Mouse (Mus musculus): ENCODE data around the gene Gm13279. TPM values are rescaled to one million over a fixed set of nuclear protein-coding genes. Genes with fewer than 3 reads are reported as not detected.

Gm13279 gene
- not detected in 2 replicates for polyA plus RNA-seq (2021; fragmentation: Nextera tagmentation)
- long read RNA-seq, experiment 1, result 0 reads
- long read RNA-seq, experiment 2, result 0 reads

DNA sequence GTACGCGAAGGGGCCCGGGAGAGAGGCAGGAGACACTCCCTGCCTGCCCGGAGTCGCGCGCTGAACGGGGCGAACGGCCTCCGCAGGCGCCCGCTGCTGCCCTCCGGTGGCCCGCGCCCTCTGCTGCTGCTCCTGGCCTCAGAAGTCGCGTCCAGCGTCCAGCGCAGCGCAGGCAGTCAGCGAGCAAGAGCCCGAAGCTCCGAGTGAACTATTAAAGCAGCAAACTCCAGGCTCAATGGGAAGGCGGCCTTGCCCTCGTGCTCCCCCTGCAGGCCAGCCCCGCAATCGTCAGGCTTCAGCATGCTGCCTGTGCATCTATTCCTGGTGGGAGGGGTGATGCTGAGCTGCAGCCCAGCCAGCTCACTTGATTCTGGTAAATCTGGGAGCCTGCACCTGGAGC, at the start of gene Gm13279:
TSS of gene Gm13279 (plus strand) at position 301 of the 400 bp plus-strand sequence.

DNA sequence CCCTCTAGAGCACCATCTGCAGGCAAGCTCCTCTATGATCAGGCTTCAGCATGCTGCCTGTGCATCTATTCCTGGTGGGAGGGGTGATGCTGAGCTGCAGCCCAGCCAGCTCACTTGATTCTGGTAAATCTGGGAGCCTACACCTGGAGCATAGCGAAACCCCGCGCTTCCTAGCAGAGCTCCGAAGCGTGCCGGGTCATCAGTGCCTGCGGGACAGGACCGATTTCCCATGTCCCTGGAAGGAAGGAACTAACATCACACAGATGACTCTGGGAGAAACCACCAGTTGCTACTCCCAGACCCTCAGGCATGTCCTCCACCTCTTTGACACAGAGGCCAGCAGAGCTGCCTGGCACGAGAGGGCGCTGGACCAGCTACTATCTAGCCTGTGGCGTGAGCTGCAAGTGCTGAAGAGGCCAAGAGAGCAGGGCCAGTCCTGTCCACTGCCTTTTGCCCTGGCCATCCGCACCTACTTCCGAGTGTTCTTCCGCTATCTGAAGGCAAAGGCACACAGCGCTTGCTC, 42.3 kb upstream of the Gm13279 start, which contains the start of gene Gm13271:
TSS of gene Gm13271 (plus strand) at position 51 of the 523 bp plus-strand sequence.

DNA sequence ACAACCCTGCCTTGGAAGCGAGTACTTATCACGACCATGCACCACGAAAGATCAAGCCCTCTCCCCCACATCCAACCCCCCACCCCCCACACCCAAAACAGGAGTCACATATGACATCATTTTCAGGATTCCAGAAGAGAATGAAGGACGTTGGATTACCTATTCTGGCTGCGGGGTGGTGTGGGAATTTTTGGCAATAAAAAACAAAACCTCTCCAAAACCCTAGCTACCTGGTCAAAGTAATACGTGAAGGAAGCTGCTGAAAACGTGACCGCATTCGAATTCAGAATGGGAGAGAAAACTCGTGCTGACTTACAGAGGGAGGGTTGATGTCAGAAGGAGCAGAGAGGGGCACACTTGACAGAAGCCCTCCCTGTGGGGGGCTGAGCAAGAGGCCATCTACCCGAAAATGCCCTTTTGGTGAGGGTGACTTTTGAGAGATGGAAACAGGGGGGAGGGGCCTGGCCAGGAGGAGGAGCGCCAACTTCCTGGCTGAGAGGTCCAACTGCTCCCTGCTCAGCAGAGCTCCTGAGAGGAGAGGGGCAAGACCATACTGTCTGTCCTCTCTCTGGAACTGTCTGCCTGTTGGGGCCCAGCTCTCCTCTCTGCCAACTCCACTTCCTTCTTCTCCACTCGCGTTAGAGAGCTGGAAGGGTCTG, 37.5 kb upstream of the Gm13279 start, which contains the start of gene Gm13283:
TSS of gene Gm13283 (plus strand) at position 510 of the 659 bp plus-strand sequence.

DNA sequence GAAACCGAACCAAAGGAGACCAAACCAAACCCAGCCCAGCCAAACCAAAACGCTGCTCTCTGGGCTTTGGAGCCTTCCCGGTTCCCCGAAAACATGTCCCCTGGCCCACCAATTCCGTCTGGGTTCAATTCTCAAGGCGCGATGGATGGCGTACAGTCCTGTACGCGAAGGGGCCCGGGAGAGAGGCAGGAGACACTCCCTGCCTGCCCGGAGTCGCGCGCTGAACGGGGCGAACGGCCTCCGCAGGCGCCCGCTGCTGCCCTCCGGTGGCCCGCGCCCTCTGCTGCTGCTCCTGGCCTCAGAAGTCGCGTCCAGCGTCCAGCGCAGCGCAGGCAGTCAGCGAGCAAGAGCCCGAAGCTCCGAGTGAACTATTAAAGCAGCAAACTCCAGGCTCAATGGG, 23.7 kb upstream of the Gm13279 start, which contains the start of gene Gm13290:
TSS of gene Gm13290 (plus strand) at position 301 of the 400 bp plus-strand sequence.

DNA sequence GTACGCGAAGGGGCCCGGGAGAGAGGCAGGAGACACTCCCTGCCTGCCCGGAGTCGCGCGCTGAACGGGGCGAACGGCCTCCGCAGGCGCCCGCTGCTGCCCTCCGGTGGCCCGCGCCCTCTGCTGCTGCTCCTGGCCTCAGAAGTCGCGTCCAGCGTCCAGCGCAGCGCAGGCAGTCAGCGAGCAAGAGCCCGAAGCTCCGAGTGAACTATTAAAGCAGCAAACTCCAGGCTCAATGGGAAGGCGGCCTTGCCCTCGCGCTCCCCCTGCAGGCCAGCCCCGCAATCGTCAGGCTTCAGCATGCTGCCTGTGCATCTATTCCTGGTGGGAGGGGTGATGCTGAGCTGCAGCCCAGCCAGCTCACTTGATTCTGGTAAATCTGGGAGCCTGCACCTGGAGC, 20.6 kb upstream of the Gm13279 start, which contains the start of gene Gm13289:
TSS of gene Gm13289 (plus strand) at position 301 of the 400 bp plus-strand sequence.

DNA sequence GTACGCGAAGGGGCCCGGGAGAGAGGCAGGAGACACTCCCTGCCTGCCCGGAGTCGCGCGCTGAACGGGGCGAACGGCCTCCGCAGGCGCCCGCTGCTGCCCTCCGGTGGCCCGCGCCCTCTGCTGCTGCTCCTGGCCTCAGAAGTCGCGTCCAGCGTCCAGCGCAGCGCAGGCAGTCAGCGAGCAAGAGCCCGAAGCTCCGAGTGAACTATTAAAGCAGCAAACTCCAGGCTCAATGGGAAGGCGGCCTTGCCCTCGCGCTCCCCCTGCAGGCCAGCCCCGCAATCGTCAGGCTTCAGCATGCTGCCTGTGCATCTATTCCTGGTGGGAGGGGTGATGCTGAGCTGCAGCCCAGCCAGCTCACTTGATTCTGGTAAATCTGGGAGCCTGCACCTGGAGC, 17.6 kb upstream of the Gm13279 start, which contains the start of gene Gm13272:
TSS of gene Gm13272 (plus strand) at position 301 of the 400 bp plus-strand sequence.

DNA sequence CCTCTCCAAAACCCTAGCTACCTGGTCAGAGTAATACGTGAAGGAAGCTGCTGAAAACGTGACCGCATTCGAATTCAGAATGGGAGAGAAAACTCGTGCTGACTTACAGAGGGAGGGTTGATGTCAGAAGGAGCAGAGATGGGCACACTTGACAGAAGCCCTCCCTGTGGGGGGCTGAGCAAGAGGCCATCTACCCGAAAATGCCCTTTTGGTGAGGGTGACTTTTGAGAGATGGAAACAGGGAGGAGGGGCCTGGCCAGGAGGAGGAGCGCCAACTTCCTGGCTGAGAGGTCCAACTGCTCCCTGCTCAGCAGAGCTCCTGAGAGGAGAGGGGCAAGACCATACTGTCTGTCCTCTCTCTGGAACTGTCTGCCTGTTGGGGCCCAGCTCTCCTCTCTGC, 15.4 kb upstream of the Gm13279 start, which contains the start of gene Ifnz:
TSS of gene Ifnz (plus strand) at position 301 of the 400 bp plus-strand sequence.

DNA sequence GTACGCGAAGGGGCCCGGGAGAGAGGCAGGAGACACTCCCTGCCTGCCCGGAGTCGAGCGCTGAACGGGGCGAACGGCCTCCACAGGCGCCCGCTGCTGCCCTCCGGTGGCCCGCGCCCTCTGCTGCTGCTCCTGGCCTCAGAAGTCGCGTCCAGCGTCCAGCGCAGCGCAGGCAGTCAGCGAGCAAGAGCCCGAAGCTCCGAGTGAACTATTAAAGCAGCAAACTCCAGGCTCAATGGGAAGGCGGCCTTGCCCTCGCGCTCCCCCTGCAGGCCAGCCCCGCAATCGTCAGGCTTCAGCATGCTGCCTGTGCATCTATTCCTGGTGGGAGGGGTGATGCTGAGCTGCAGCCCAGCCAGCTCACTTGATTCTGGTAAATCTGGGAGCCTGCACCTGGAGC, 11.8 kb upstream of the Gm13279 start, which contains the start of gene Gm13276:
TSS of gene Gm13276 (plus strand) at position 301 of the 400 bp plus-strand sequence.

DNA sequence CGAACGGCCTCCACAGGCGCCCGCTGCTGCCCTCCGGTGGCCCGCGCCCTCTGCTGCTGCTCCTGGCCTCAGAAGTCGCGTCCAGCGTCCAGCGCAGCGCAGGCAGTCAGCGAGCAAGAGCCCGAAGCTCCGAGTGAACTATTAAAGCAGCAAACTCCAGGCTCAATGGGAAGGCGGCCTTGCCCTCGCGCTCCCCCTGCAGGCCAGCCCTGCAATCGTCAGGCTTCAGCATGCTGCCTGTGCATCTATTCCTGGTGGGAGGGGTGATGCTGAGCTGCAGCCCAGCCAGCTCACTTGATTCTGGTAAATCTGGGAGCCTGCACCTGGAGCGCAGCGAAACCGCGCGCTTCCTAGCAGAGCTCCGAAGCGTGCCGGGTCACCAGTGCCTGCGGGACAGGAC, 8.8 kb upstream of the Gm13279 start, which contains the start of gene Gm13277:
TSS of gene Gm13277 (plus strand) at position 231 of the 400 bp plus-strand sequence.

DNA sequence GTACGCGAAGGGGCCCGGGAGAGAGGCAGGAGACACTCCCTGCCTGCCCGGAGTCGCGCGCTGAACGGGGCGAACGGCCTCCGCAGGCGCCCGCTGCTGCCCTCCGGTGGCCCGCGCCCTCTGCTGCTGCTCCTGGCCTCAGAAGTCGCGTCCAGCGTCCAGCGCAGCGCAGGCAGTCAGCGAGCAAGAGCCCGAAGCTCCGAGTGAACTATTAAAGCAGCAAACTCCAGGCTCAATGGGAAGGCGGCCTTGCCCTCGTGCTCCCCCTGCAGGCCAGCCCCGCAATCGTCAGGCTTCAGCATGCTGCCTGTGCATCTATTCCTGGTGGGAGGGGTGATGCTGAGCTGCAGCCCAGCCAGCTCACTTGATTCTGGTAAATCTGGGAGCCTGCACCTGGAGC, 5.9 kb upstream of the Gm13279 start, which contains the start of gene Gm13278:
TSS of gene Gm13278 (plus strand) at position 301 of the 400 bp plus-strand sequence.

DNA sequence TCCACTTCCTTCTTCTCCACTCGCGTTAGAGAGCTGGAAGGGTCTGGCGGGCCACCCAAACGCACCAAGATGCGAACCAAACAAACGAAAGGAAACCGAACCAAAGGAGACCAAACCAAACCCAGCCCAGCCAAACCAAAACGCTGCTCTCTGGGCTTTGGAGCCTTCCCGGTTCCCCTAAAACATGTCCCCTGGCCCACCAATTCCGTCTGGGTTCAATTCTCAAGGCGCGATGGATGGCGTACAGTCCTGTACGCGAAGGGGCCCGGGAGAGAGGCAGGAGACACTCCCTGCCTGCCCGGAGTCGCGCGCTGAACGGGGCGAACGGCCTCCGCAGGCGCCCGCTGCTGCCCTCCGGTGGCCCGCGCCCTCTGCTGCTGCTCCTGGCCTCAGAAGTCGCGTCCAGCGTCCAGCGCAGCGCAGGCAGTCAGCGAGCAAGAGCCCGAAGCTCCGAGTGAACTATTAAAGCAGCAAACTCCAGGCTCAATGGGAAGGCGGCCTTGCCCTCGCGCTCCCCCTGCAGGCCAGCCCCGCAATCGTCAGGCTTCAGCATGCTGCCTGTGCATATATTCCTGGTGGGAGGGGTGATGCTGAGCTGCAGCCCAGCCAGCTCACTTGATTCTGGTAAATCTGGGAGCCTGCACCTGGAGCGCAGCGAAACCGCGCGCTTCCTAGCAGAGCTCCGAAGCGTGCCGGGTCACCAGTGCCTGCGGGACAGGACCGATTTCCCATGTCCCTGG, 3.1 kb upstream of the Gm13279 start, which contains the start of gene Gm13275:
TSS of gene Gm13275 (plus strand) at position 552 of the 740 bp plus-strand sequence.

DNA sequence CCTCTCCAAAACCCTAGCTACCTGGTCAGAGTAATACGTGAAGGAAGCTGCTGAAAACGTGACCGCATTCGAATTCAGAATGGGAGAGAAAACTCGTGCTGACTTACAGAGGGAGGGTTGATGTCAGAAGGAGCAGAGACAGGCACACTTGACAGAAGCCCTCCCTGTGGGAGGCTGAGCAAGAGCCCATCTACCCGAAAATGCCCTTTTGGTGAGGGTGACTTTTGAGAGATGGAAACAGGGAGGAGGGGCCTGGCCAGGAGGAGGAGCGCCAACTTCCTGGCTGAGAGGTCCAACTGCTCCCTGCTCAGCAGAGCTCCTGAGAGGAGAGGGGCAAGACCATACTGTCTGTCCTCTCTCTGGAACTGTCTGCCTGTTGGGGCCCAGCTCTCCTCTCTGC, 2.2 kb downstream of the Gm13279 start, which contains the start of gene Gm13285:
TSS of gene Gm13285 (plus strand) at position 301 of the 400 bp plus-strand sequence.

DNA sequence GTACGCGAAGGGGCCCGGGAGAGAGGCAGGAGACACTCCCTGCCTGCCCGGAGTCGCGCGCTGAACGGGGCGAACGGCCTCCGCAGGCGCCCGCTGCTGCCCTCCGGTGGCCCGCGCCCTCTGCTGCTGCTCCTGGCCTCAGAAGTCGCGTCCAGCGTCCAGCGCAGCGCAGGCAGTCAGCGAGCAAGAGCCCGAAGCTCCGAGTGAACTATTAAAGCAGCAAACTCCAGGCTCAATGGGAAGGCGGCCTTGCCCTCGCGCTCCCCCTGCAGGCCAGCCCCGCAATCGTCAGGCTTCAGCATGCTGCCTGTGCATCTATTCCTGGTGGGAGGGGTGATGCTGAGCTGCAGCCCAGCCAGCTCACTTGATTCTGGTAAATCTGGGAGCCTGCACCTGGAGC, 5.8 kb downstream of the Gm13279 start, which contains the start of gene Gm13287:
TSS of gene Gm13287 (plus strand) at position 301 of the 400 bp plus-strand sequence.

DNA sequence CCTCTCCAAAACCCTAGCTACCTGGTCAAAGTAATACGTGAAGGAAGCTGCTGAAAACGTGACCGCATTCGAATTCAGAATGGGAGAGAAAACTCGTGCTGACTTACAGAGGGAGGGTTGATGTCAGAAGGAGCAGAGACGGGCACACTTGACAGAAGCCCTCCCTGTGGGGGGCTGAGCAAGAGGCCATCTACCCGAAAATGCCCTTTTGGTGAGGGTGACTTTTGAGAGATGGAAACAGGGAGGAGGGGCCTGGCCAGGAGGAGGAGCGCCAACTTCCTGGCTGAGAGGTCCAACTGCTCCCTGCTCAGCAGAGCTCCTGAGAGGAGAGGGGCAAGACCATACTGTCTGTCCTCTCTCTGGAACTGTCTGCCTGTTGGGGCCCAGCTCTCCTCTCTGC, 8.0 kb downstream of the Gm13279 start, which contains the start of gene Gm13288:
TSS of gene Gm13288 (plus strand) at position 301 of the 400 bp plus-strand sequence.

DNA sequence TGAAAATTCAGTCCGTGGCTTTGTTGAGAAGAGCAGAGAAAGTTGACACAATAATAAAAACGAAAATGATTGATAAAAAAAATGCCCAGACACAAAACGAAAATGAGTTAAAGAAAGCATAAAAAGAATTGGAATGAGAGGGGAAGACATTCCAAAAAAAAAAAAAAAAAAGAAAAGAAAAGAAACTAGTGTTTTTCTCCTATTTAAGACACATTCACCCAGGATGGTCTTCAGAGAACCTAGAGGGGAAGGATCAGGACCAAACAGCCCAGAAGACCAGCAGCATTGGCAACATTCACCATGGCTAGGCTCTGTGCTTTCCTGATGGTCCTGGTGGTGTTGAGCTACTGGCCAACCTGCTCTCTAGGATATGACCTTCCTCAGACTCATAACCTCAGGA, 18.7 kb downstream of the Gm13279 start, which contains the start of gene Ifna7:
TSS of gene Ifna7 (plus strand) at position 301 of the 400 bp plus-strand sequence.

DNA sequence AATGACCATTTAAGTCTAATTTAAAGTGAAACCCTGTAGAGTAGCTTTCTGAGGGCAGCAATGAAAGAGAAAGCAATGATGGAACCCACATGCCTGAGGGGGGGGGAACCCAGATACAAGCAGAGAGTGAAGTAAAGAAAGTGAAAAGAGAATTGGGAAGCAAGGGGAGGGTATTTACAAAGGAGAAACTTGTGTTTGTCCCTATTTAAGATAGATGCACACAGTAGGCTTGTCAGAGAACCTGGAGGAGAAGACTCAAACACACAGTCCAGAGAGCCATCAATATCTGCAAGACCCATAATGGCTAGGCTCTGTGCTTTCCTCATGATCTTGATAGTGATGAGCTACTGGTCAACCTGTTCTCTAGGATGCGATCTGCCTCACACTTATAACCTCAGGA, 22.5 kb downstream of the Gm13279 start, which contains the start of gene Ifna11:
TSS of gene Ifna11 (plus strand) at position 301 of the 400 bp plus-strand sequence.

DNA sequence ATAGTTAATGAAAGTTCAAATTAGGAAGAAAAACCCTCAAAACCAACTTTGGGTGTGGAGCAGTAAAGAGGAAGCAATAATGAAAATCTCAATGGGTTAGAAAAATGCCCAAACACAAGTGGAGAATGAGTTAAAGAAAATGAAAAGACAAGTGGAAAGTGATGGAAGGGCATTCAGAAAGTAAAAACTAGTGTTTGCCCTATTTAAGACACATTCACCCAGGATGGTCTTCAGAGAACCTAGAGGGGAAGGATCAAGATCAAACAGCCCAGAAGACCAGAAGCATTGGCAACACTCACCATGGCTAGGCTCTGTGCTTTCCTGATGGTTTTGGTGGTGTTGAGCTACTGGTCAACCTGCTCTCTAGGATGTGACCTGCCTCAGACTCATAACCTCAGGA, 29.9 kb downstream of the Gm13279 start, which contains the start of gene Ifna6:
TSS of gene Ifna6 (plus strand) at position 301 of the 400 bp plus-strand sequence.

DNA sequence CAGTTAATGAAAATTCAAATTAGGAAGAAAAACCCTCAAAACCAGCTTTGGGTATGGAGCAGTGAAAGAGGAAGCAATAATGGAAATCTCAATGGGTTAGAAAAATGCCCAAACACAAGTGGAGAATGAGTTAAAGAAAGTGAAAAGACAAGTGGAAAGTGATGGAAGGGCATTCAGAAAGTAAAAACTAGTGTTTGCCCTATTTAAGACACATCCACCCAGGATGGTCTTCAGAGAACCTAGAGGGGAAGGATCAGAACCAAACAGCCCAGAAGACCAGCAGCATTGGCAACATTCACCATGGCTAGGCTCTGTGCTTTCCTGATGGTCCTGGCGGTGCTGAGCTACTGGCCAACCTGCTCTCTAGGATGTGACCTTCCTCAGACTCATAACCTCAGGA, 38.0 kb downstream of the Gm13279 start, which contains the start of gene Ifna5:
TSS of gene Ifna5 (plus strand) at position 301 of the 400 bp plus-strand sequence.

DNA sequence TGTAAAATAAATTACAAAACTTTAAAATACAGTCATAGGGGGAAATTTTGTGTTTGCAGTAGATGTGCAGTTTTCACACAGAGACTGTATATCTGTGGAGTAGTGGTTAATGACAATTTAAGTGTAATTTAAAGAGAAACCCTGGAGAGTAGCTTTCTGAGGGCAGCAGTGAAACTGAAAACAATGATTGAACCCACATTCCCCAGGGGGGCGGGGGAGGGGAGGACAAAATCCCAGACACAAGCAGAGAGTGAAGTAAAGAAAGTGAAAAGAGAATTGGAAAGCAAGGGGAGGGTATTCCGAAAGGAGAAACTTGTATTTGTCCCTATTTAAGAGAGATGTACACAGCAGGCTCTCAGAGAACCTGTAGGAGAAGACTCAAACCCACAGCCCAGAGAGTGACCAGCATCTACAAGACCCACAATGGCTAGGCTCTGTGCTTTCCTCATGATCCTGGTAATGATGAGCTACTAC, 44.3 kb downstream of the Gm13279 start, which contains the start of gene Ifna4:
TSS of gene Ifna4 (plus strand) at position 424 of the 474 bp plus-strand sequence.

All from left cerebral cortex, adult 6 months (tissue).